Mouse (Mus musculus) thymus, adult 2 months (tissue): ENCODE results near the gene Lipo4. TPM values are rescaled to one million over a fixed set of nuclear protein-coding genes. Genes with fewer than 3 reads are reported as not detected.
"Not testable (repeated sequence)": the region's sequence is repeated elsewhere in the genome, so short reads cannot be mapped to it uniquely, and the experiment has no call there.

Experiments used
- DNase-seq: peaks from one replicate; pipeline ENCODE4 v3.0.0; 2021
- H3K27ac ChIP-seq: fragments of 200-500 bp; 2 replicates; pipeline ENCODE4 v1.5.1; 2012; ENCODE audit warnings: low read length, control low read depth; ENCODE audit not compliant: control insufficient read depth, insufficient read depth
- H3K27me3 ChIP-seq: fragments of 200-500 bp; 2 replicates; pipeline ENCODE4 v1.6.1; 2012; ENCODE audit warnings: mild to moderate bottlenecking, low read length, moderate library complexity, mixed read lengths; ENCODE audit not compliant: control insufficient read depth, insufficient read depth
- H3K36me3 ChIP-seq: fragments of 200-500 bp; 2 replicates; pipeline ENCODE4 v1.6.1; 2012; ENCODE audit warnings: mild to moderate bottlenecking, low read length, moderate library complexity; ENCODE audit not compliant: control insufficient read depth, insufficient read depth
- H3K4me1 ChIP-seq: fragments of 200-500 bp; replicated peaks from 2 replicates; pipeline ENCODE4 v1.6.1; 2012; ENCODE audit warnings: low read length; ENCODE audit not compliant: control insufficient read depth, insufficient read depth
- H3K4me3 ChIP-seq: fragments of 200-500 bp; 2 replicates; pipeline ENCODE4 v1.5.1; 2012; ENCODE audit warnings: mild to moderate bottlenecking, low read length, control low read depth, moderate library complexity; ENCODE audit not compliant: control insufficient read depth, insufficient read depth
- CTCF ChIP-seq: fragments of 200-500 bp; IDR thresholded peaks from 2 replicates; pipeline ENCODE4 v1.5.1; 2012; ENCODE audit warnings: mild to moderate bottlenecking, control low read depth, low read length, moderate library complexity, borderline replicate concordance; ENCODE audit not compliant: control insufficient read depth, poor library complexity, insufficient read depth; ENCODE audit errors: extremely low read depth
- POLR2A ChIP-seq: fragments of 200-500 bp; IDR thresholded peaks from 2 replicates; pipeline ENCODE4 v1.6.1; 2012; ENCODE audit warnings: mild to moderate bottlenecking, low read length, control low read depth, moderate library complexity; ENCODE audit not compliant: control insufficient read depth, poor library complexity, insufficient read depth; ENCODE audit errors: extremely low read depth
- WGBS: fragments of 180-500 bp; shearing (Covaris S2); methylation state at CpG from one replicate; pipeline ENCODE4 v1.1.7; 2018; 5-methylcytosine and 5-hydroxymethylcytosine counted together
- polyA plus RNA-seq: library from polyadenylated mRNA; depleted of rRNA; stranded (reverse); fragments of >200 nt; gene quantifications from 2 replicates; pipeline ENCODE4 v1.2.3, GENCODE M21; 2012; rRNA removed

Gene Lipo4
- polyA plus RNA-seq = not detected in 2 replicates

GRCm38 (mm10) chr19:33517680-33518079 is at the start of gene Lipo4:
Gene Lipo4 (minus strand): TSS chr19:33517780.
- TF ChIP-seq CTCF (no peak), POLR2A (no peak)
- H3K4me3 ChIP-seq = no peak within 1 kb of the TSS
- no peaks in the 10 kb centered on the region for H3K36me3 ChIP-seq
- H3K27me3 ChIP-seq = no peaks in the 10 kb centered on the region
- DNase-seq = no peak
- H3K4me1 ChIP-seq = no peaks in the 10 kb centered on the region
- no peak within 1 kb of the TSS for H3K27ac ChIP-seq

GRCm38 (mm10) chr19:33456426-33456825 is 61.2 kb downstream of the Lipo4 start:
- not testable (repeated sequence) for H3K27ac ChIP-seq, H3K36me3 ChIP-seq, H3K4me3 ChIP-seq, H3K4me1 ChIP-seq, H3K27me3 ChIP-seq, DNase-seq
- 67% methylated on average over 4 of the region's 4 CpGs for WGBS

GRCm38 (mm10) chr19:33453725-33454124 is 63.9 kb downstream of the Lipo4 start:
- Histone ChIP-seq H3K36me3 (no peaks in the 10 kb centered on the region), H3K4me1 (no peaks in the 10 kb centered on the region), H3K27me3 (no peaks in the 10 kb centered on the region), H3K27ac (no peak overlapping the region), H3K4me3 (no peak overlapping the region)
- TF ChIP-seq CTCF = no peak
- no peak for TF ChIP-seq POLR2A
- DNase-seq = no peak
- 83% methylated on average over 4 of the region's 4 CpGs for WGBS

Other genes starting within 250 kb of the Lipo4 start
- 0.74 and 1.4 TPM in 2 replicates for gene Rnls, start 125.5 kb downstream of the Lipo4 start, polyA plus RNA-seq
- not detected in 2 replicates for gene Gm8978, start 107.5 kb upstream of the Lipo4 start, polyA plus RNA-seq
- gene Lipo2, start 233.6 kb upstream of the Lipo4 start, polyA plus RNA-seq = not detected in 2 replicates
- gene Lipo3, start 244.2 kb upstream of the Lipo4 start, polyA plus RNA-seq = 4.1 TPM in 2 replicates